Mouse (Mus musculus) urinary bladder, postnatal 36 days (tissue): ENCODE measurements around the gene Slc43a2.
"Not testable (repeated sequence)": the region's sequence is repeated elsewhere in the genome, so short reads cannot be mapped to it uniquely, and the experiment has no call there.

Experiments used
- DNase-seq, 2 experiments: peaks; one replicate each; pipeline ENCODE4 v3.0.0; 2022; ENCODE audit warnings: low spot score in 2 of 2, mixed read lengths in 1 of 2

The Slc43a2 gene

DNA sequence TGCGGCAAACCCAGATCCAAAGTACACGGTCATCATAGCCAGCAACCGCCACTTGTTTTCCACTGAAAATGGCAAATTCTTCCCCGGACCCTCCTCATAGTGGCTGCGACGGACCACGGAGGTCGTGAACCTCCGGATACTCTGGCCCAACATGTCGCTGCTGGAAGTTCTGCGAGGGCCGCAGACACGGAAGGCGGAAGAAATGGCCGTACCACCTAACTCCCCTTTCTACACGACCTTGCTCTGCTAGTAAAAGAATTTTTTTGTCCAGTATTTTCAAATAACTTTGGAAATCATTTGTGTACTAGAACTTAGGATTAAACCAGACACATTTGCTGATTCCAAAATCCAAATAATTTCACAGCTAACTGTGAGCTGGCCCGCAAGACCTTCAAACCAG, 68.3 kb downstream of the Slc43a2 start:
- not testable (repeated sequence) for DNase-seq

DNA sequence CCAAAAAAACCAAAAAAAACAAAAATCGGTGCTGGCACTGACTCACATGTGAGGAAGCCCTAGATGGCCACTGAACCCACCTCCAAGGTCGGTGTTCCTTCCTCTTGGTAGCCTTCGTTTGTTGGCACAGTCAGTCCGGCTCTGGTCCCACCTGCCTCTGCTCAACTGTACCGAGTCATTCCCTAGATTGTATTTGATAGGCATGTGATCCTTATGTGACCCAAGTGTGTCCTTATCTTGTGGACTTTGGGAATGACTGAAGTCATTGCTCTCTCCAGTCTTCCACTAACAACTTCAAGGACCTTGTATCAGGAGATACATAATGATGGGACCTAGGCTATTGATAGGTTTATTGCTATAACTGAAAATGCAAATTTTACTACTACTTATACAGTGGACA, 73.3 kb downstream of the Slc43a2 start:
- DNase-seq = no peak

DNA sequence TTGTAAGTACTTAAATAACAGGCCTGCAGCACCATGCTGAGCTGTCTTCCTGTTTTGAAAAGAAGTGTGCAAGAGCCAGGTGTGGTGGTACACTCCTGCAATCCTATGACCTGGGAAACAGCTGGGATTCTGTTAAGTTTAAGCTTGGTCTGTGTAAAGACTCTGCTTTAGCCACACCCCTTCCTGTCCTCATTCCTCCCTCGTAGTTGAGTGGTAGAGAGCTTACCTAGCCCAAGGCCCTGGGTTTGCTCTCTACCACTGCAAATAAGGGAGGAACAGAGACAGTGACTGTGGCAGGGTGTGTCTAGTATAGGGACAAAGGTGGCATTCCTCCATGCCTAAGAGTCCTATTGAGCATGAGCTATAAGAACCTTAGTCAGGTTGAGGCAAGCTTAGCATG, 73.8 kb downstream of the Slc43a2 start:
- DNase-seq = no peak

DNA sequence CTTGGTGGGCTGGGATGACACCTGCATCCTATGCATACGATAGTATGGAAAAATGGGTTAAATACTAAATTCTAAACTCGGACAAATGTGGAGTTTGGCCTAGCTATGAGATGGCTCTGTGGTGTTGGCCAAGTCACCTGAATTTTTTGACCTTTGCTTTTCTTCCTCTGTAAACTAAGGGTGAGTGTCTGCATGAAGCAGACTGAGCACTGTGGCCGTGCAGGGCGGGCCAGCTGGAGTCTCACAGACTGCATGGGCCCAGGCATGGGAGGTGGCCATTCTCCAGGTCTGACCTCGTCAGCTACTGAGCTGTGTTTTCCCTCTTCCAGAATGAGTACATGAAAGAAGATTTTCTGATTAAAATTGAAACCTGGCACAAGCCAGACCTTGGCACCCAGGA, 77.3 kb downstream of the Slc43a2 start:
- no peak for DNase-seq

DNA sequence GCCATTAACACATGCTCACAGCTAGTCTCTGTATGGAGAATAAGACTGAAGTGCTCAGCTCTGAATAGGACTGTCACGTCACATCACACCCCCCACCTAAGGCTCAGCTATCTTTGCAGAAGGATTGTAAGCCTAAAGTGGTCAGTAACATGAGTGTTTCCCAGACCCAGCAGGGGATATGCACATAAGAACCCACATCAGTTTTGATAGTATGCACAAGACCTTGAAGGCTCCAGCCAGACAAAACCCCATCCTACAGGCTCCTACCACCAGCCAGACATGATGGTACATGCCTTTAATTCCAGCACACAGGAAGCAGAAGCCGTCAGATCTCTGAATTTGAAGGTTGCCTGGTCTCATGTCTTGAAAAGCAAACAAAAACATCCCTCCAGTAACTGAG, 78.5 kb downstream of the Slc43a2 start:
- DNase-seq = no peak

DNA sequence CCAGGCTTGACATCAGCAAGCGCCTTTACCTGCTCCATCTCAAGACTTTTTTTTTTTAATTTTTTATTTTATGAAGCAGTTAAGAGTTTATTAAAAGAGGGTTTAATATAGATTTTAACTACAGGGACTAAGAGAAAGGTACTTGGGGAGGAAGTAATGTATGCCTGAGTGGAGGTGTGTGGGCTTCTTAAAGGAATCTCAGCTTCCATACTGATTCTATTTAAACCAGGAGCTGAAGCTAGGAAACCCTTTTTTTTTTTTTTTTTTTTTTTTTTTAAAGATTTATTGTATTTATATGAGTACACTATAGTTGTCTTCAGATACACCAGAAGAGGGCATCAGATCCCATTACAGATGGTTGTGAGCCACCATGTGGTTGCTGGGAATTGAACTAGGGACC, 83.3 kb downstream of the Slc43a2 start:
- DNase-seq = no peak

DNA sequence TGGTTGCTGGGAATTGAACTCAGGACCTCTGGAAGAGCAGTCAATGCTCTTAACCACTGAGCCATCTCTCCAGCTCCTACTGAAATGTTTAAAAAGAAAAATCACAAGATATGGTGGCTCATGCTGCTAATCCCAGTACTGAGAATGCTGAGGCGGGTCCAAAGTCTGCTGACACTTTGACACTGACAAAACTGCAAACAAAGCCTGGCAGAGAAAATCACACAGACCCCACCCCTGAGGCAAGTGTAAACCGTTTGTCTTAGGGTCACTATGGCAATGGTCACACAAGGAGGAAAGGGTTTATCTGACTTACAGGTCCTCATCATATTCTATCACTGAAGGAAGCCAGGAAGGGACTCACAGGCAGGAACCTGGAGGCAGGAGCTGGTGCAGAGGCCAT, 84.1 kb downstream of the Slc43a2 start:
- no peak for DNase-seq

DNA sequence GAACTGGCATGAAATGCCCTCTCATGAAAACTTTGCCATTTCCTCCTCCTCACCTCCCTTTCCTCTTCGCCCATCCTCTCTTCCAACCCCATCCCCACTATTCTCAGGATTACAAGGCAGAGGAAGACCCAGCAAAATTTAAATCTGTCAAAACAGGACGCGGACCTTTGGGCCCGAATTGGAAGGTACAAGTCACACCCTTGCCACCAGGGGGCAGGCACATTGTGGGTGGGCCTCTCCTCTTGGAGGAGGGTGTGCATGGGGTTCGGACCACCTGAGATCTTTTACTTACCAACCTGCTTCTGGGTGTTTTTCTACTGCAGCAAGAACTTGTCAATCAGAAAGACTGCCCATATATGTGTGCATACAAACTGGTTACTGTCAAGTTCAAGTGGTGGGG, 87.6 kb downstream of the Slc43a2 start:
- no peak for DNase-seq

DNA sequence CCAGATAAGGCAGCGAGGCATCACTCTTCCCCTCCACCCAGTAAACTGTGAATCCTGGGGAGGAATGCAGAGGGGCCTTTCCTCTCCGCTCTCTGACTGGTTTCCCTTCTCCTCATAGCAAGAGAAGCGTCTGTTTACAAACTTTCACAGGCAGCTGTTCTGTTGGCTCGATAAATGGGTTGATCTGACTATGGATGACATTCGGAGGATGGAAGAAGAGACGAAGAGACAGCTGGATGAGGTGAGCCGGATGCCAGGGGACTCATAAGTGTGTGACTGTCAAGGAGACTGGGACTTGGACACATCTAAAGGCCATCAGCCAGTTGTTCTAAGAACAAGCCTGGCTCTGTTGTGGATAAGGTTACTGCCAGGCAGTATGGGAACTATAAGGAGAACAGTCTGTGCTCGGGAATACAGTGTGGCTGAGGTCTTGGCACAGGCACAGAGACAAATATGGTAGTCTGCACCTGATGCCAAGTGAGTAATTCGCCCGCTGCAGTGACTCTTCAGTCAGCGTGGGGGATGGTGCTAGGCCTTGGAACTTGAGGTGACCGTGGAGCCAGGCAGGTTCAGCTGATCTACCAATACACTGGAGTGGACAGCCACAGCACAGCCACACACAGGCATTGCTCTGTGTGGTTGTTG, 88.8 kb downstream of the Slc43a2 start:
- DNase-seq = peak in 1 of 2 experiments; percentile 13

DNA sequence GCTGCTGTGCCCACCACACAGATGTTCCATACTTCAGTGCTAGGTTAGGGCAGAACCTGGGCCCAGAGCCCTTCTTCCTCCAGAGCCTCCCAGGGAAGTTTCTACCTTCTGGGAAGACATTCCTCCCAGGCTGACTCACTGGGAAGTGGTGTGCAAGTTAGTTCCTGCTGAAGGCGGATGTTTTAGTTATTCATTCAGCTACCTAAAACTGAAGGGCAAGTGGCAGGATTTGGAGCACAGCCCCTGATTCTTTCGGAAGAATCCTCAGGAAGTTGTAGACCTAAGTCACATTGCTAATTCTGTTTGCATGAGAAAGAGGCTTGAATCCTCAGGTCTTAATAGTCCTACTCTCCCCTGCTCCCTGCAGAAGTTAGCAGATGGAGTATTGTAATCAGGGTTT, 89.9 kb downstream of the Slc43a2 start:
- DNase-seq = no peak

DNA sequence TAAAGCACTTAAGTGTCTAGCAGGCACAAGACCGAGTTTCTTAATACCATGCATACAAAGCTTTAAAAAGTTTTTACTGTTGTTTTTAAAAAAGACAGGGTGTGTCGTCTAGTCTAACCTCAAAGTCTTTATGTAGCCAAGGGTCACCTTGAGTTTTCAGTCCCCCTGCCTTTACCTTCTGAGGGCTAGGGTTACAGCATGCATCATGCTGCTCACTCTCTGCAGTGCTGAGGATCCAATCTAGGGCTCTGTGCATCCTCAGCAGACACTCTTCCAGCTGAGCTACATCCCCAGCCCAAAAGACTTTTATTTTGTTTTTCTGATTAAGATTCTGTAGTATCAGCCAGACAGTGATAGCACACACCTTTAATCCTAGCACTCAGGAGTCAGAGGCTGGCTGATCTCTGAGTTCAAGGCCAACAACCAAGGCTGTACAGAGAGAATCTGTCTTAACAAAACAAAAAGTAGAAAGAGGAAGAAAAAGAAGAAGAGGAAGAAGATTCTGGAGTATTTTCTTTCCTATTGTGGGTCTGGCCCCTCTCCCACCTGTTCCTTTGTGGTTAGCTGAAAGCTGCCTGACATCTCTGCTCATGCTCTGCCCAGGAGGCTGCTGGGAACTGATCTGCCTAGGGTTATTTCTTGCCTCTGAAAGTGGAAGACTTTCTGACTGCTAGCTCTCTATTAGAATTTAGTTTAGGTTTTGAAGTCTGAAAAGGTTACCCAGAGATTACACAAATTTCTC, 91.3 kb downstream of the Slc43a2 start:
- DNase-seq = no peak

DNA sequence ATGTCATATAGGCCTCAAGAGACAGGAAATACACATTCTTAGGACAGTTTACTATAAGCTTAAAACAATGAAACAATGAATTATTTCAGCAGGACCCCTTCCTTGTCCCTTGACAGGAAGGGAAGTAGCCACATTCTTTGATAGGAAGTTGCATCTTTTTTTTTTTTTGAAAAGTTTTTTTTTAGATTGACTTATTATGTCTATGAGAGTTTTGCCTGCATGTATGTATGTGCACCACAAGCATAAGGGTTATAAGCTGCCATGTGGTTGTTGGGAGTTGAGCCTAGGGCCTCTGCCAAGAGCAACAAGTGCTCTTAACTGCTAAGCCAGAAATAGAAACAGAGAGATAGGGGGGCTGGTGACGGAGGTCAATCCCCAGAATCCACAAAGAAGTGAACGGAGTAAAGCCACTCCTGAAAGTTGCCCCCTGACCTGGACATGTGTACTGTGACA, 92.6 kb downstream of the Slc43a2 start:
- no peak for DNase-seq

DNA sequence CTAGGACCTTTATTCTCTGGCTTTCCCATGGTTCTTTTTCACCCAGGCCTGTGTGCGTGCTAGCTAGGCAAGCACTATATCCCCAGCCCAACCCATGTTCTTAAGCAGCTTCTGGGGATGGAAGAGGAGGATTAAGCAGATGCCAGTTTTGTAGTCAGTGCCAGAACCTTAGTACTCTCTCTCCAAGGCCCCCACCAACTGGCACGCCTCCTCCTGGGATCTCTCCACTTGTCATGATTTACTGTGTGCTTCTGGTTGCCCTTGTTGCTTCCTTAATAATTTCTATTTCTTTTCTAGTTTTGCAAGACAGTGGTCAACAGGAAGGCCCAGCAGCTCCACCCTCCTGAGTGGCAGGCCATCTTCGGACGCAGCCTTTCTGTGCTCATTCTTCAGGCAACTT, 94.3 kb downstream of the Slc43a2 start:
- DNase-seq = no peak
